Mouse (Mus musculus): ENCODE results near the gene Rplp2.

Gene Rplp2

DNA sequence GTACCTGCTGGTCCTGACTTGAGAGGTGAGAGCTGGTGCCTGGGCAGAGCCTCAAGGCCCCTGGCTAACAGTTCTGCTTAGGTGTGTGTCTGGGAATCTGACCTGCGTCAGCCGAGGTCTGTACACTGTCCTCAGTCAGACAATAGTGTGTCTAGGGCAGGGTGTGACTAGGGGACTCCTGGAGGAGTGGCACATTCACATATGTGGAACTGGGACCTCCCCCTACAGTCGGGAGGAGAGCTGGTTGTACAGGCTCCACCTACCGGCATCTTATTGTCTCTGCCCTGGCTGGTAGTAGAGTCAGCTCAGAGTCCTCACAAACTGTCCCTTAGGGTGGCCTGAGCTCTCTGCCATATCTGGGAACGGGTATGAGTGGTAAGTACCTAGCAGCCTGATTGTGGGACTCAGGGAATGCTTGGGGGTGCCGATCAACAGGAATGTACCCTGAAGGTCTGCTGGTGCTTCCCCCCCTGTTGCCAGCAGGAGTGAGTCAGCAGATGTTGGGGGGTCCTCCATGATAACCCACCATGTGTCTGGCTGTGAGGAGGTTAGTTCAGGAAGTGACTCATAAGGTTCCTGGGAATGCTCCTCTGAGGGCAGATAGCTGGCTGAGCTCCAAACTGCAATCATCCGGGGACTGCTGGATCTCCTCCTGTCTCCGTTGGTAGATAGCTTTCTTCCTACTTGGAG lies 21.5 kb downstream of the Rplp2 start:
- peak; percentile 81 to 84 for DNase-seq

DNA sequence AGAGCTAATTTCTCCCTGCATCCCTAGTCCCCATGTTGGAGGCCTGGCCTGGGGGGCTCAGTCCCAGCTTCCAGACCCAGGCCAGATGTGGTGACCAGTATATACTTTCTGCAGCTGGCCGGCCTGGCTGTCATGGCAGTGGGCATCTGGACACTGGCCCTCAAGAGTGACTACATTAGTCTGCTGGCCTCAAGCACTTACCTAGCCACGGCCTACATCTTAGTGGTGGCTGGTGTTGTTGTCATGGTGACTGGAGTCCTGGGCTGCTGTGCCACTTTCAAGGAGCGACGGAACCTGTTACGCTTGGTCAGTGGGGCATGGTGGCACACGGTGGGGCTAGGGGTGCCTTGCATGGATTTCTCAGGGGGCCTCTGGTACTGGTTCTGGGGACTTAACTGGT lies 22.2 kb downstream of the Rplp2 start:
- no peak for DNase-seq

DNA sequence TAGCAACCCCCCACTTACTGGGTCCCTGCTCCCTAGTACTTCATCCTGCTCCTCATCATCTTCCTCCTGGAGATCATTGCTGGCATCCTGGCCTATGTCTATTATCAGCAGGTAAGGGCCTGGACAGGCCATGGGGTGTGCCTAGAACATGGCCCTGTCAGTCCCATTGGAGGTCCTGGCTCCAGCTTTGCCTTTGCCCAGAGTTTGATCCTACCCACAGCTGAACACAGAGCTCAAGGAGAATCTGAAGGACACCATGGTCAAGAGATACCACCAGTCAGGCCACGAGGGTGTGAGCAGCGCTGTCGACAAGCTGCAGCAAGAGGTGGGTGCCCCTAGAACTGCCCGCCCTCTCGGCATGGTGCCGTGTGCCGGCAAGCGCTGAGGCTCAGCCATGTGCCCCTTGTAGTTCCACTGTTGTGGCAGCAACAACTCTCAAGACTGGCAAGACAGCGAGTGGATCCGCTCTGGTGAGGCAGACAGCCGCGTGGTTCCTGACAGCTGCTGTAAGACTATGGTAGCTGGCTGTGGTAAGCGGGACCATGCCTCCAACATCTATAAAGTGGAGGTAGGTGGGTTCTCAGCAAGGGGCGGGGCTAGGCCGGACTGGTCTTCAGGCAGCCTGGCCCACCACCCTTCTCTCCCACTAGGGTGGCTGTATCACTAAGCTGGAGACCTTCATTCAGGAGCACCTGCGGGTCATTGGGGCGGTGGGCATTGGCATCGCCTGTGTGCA lies 22.9 kb downstream of the Rplp2 start:
- DNase-seq, result no peak

DNA sequence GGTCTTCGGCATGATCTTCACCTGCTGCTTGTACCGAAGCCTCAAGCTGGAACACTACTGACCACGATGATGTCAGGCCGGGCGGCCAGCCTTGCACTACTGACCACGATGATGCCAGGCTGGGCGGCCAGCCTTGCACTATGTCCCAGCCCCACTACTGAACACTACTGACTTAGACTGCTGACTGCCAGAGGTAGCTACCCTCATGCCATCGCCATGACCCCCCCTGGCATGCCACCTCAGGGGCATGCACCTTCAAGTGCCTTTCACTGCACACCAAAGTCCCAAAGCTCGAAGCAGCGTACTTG lies 23.4 kb downstream of the Rplp2 start:
- DNase-seq, result no peak

DNA sequence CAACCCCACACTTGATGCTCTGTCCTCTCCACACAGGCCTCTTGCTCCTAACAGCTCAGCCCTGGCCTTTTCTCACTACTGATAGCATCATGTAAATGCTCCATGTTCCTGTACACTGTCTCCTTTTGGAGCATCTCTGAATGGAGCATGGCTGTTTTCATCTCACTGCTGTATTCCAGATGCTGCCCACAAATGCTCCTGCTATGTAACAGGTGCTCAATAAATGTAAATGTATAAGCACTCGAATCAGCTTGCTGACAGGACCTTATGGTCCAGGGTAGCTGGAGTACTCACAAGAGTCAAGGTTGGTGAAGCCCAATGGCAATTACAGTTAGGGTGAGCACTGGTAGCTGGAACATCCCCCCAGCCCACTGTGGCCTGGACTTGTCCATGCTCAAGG lies 24.1 kb downstream of the Rplp2 start:
- no peak for DNase-seq

DNA sequence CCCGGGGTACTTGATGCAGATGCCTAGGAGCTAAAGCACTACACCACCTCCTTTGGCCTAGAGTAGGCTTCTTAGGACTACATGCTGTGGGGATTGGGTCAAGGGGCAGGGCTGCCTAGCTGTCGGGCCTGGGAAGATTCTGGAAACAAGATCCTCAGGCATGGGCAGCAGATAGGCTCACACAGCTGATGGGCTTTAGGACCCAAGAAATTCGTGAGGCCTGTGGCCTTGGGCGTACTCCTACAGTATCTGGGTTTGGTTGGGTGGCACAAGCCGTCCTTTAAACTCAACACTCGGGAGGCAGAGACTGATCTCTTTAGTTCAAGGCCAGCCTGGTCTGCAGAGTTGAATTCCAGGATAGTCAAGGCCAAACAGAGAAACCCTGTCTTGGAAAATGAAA lies 25.1 kb downstream of the Rplp2 start:
- DNase-seq, result no peak

DNA sequence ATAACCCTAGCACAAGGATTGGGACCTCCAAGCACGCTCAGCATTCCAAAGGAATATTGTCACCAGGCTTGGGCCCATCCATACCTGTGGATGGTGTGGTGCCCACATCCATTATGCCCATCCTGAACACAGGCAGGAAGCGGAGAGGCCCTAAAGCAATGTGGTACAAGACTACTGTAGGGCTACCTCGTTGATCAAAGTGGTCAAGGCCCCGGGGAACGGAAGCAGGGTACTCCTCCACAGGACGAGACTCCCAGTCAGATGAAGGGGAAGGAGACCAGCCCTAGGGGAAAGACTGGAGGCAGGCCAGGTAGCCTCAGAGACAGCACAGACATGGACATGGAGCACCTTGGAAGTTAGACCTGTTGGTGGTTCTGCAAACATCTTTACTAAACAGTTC lies 25.6 kb downstream of the Rplp2 start:
- no peak for DNase-seq

DNA sequence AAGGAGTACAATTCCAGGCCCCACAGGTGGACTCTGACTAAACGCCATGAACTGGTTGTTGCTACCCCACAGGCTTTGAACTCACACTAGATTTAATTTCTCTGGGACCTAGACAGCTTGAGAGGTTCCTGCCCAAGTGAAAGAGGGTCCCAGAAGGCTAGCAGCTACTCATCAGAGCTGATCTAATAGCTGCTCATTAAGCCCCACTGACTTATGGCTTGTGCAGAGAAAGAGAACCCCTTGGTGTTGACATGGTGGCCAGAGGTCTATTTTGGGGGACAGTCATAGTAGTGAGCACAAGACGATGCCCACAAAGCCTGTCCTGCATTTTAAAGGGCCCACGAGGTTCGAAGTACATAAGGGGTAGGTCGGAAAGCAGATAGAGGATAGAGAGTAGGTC lies 27.0 kb downstream of the Rplp2 start:
- DNase-seq, result no peak

DNA sequence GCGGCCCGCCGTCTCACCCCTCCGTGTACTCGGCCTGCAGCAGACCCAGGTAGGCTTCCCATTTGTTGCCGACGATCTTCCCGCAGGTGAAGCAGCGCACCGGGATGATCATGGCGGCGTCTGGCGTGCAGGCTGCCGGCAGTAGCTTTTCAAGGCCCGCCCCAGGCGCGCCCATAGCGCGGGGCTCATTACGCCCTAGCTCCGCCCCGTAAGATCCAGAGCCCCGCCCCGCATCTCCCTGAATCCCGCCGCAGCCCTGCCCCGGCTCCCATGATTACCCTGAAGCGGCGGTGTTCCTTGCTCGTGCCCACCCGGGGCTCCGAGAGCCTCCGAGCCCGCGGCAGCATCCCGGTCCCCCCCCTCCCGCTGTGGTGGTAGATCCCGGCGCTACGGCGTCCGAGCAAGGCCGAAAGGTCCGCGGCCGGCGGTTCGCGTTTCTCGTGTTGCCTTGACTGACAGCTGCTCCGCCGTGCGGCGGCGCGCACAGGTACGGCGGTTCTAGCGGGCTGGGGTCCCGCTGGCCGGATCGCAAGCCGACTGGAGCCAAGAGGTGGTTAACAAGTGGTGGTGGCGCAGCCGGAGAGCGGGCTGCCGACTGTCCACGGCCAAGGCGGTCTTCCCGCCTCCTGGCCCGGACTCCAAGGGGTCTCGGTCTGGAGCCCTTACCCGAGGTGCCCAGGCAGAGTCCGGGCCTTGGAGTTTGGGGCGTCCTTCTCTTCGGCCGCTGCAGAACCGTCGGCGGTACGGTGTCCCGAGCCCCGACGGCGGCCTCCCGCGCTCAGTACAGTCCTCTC lies 28.0 kb downstream of the Rplp2 start, which contains the start of the genes Polr2l and Tspan4:
Polr2l (minus strand) TSS at position 122 of the 794 bp plus-strand sequence.
Tspan4 (plus strand) TSS at position 230 of the 794 bp plus-strand sequence.
- DNase-seq, result peak; percentile 90

DNA sequence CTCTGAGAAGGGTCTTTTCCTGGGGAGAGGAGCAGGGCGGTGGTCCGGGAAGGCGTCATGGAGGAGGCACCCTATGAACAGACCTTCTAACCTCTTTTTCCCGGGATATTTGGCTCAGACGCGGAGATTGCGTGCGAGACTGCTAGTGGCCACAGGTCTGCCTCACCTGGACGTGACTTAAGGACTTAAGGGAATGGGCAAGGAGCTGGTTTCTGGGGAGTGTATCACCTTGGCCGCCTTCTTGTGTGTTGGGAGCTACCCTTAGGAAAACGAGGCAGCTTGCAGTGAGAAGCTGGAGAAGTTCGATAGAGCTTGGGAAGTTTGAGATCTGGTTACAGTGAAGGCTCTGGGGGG lies 28.6 kb downstream of the Rplp2 start:
- DNase-seq, result no peak

DNA sequence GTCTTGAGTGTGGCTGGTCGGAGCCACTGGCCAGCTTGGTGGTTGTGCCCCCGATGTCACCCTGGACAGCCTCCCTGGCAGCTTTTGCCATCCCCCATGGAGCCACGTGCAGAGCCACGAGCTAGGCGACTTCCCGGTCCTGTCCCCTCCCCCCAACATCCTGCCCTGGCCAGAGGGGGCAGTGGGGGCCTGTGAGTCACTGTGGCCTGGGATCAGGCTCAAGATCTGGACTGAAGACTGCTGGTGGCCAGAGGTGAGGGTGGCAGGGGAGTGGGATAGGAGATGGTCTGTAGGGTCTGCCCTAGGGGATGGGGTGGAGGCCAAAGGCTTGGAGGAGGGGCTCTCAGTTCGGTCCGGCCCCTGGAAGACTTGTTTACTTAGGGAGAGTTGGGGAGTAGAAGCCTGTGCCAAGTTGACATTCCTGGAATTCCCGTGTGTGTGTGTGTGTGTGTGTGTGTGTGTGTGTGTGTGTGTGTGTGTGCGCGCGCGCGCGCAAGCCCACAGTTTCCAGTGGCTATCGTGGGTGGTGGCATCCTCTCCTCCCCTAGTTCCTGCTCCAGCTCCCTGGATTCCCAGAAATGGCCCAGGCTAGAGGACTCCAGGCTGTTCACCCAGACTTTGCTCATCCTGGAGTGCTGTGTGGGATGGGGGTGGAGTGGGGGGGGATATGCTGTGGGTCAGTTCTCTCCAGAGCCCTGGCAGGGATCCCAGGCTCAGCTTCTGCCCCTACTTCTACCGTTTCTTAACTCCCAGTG lies 29.2 kb downstream of the Rplp2 start:
- peak; percentile 91 to 93 for DNase-seq

DNA sequence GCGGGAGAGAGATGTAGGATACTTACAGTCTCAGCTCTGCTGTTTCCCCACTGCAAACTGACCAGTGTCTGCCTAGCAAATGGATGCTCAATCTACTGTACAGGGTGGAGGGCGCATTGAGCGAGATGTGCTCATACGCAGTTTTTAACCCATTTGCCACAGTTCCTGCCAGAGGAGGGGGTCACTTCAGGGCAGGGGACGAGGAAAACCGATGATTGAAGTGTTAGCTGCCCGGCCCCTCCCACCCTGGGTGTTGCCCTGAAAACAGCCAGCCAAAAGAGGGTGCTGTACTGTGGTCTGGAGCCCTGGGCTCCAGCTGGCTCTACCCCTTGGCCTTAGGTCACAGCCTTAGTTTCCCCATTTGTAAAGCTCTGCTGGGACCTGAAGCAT lies 29.8 kb downstream of the Rplp2 start:
- peak; percentile 61 to 74 for DNase-seq

DNA sequence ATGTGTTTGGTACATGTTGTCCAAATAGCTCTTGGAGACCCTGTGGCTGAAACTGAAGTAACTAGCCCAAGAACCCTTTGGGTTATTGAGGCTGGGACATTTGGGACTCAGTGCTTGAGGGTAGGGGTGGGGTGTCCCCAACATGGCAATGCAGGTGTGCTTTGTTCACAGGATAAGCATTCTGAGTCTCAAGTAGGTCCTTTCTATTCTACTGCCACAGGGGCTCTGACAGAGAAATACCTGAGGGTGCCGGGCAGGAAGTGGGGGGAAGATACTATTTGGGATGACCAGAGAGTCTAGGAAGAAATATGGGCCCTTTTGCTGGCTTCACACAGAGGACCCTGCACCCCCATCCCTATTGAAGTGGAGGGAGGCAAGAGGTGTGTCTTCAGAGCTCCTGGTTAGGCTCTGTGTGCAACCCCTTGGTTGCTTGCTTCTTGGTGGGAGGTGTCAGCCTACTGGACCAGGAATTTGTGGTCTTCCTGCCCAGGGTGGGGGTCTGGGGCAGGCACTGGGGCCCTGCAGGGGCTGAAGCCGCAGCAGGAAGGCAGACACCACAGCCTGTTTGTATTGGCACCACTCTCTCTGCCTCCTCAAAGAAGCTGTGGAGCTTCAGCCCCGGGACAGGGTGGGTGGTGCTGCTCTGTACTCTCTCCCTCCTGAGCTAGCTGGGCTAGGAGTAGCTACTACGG lies 30.6 kb downstream of the Rplp2 start:
- DNase-seq, result peak in 1 of 2 experiments; percentile 63

DNA sequence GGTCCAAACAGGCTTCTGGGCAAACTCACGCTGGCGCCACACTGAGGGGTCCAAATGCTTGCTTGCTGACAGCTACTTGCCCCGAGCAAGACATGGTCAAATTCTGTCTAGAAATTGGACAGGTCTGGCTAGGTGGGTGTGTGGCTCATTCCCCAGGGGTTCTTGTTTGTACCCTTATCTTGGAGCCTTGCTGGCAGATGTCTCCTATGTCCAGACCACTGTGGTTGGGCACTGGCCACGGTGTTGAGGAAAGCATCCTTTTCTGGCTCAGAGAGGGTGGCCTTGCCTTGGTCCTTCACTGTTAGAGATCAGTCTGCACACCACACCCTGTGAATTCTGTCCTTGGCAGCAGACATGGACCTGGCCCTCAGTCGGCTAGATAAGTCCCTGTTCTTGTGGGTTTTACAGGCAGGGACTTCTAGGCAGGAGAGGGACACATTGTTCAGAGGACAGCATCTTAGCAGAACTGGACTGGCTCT lies 31.1 kb downstream of the Rplp2 start:
- DNase-seq, result no peak

DNA sequence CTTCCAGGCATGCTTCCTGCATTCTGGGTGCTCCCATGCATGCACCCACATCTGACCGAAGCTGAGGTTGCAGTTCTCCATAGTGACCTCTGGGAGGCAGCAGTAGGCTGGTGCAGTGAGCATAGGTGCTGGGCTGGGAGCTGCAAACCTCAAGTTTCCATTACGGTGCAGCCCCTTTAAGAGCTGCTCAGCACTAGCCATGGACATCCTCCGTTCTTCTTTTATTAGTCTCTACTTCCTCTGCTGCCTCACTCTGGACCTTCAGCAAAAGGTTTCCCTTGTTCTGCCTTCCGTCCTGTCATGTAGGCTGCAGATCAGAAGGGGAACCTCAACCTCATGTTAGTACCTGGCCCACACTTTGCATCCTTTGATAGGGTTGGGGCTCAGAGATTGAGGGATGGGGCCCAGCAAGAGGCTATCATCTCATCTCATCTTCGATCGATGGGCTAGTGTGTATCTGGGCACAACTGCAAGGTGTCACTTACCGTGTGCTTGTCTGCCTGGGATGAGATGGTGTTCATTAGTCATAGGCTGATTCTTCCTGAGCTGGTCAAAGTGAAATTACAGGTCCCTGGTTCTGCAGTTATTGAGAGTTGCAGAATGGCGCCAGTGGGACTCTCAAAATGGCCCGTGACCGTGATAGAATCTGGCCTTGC lies 33.8 kb downstream of the Rplp2 start:
- DNase-seq, result peak; percentile 69 to 82

DNA sequence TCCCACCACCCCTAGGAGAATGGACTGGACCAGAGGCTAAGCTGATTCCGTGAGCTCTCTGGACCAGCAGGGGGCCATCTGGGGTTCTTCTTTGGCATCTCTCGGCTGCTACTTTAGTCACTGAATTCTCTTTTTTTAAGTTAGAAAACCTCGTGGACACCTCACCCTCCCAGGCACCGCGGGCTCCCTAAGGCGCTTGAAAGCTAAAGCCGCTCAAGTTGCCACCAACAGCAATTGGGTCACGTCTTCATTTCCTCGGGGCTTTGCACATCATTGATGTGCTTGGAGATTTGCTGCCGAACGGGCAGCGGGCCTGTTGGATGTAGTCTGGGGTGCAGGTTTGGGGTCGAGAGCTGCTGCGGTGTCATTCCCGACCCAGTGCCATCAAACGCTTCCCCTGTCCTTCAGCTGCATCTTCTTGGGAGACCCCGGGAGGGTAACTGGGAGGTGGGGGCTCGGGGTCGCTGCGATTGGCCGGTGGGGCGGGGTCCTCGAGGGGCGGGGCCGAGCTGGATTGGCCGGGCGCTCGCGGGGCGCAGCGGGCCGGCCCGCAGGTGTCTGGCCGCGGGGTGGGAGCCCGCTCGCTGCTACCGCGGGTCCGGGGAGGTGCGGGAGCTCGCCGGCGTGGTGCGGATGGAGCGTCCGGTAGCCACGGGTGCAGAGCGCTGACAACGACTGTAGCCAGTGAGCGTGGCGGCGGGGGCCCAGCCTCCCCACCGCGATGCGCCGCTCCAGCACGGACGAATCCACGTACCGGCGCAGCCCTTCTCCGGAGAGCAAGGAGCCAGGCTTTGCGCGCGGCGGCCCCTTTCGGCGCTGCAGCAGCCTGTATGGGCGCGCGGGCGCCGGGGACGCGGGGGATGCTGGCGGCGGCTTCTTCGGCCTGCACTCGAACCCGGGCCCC lies 34.6 kb downstream of the Rplp2 start:
- peak; percentile 66 to 73 for DNase-seq

DNA sequence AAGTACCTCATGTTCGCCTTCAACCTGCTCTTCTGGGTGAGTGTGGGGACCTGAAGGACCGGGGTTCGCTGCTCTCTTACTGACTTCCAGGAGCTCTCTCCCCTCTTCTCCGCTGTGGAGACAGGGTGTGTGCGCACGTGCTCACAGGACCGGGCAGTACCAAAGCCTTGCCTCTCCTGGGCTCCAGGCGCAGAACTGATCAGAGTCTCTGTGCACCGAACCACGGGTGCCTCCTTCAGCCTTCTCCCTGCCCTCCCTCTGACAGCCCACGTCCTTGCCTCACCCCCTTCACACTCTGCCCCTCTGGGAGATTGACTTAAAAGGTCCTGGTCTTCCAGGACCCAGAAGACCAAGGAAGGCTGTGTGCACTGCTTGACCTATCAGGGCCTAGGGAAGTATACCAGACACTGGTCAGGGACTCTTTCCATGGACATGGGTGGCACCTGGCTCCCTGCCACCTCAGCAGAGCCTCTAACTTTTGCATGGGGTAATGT lies 35.4 kb downstream of the Rplp2 start:
- DNase-seq, result no peak

DNA sequence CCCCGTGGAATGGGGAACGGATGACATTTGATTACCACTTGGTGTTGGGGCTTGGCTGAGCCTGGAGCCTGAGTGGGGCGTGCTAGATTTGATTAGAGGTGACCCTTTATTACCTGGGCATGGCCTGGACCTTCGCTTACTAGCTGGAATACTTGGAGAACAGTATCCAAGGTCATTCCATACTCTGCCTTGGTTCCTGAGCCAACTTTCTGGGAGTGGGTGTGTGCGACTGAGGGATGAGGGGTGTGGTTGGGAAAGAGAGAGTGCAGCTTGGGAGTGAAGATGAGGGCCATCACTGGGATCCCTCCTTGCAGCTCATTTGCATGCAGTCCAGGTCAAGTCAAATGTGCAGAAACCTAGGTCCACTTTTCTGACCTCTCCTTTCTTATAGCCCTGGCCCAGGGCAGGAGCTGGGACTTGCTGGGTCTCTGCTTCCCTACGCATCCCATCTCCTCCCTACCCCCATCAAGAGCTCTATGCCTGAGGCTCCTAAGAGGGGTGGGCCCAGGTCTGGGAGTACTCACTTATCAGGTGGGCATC lies 36.0 kb downstream of the Rplp2 start:
- DNase-seq, result no peak

DNA sequence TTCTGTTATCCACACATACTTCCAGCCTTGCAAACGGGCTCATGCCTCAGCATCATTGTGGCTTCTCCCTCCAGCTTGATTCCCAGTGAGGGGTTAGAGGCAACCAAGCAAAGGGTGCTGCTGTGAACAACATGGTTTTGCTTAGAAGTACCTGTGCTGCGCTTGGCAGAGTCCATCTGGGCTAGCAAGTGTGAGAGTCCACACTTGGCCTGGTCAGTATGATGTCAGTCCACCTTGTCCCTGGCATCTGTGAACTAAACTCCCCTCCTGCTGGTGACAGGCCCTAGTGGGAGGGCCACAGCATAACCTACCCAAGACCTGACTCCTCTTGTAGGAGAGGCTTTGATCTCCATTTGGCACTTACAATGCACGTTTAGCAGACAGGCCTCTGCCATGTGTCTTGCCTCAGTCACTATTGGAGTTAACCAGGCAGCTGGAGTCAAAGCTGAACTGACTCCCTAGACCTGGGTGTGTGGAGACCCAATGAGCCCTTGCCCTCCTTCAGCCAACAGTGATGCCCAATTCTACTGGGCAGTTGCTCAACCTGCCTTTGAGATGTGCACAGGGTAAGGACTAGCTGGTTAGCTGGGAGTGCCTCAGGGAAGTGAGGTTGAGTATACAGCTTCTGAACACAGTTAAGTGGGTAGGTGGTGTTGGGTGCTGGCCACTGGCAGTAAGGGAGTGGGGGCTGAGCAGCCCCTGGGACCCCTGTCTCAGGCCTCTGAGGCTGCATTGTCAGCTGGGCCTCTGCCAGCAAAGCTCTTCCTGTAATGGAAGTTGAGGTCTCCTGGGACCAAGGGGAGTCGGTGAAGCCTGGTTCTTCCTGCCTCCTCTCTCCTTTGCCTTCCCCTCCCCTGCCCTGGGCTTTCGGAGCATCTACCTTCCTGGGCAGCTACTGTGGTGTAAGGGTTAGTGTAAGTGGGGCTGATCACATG lies 37.3 kb downstream of the Rplp2 start:
- no peak for DNase-seq
